Mouse (Mus musculus) monocyte, adult 5-6 weeks (primary cell): Measurements from ENCODE around the gene Ubb. TPM values are rescaled to one million over a fixed set of nuclear protein-coding genes. Genes with fewer than 3 reads are reported as not detected.

Experiments
- ATAC-seq: fragments of 153-309, 156-312 bp; replicated peaks from 2 replicates; pipeline ENCODE4 v1.8.0; 2017; ENCODE audit warnings: mild to moderate bottlenecking; ENCODE audit not compliant: low TSS enrichment, insufficient number of reproducible peaks, severe bottlenecking, poor library complexity, low FRiP score
- total RNA-seq: library from RNA; stranded (forward); fragments of 200-1000, 200-491, 200-594 nt; gene quantifications from 3 replicates; pipeline ENCODE4 v1.2.3, GENCODE M21; 2017

Gene Ubb
- total RNA-seq, 1 experiment from 2014 or later, result 1,289 TPM

DNA sequence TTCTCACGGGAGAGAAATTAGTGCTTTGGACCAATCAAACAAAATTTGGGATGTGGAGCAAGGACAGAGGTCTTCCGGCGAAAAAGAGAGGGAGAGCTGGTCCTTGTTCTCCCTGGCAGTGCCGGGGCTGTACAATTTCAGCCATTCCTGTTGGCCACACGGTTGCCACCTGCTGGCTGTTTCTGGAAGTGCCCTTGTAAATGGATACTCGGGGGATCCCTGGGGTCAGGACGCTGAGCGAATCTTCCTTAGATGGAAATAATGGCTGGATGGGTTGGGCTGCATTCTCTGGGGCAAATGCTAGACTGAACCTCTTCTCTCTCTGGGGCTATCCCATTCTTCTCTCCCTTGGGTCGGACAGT, 24.3 kb downstream of the Ubb start:
- ATAC-seq, result peak; percentile 67

- peak; percentile 47 for ATAC-seq
These were observed 24.9 kb downstream of the Ubb start for GRCm38 (mm10) chr11:62575659-62576438.

- peak; percentile 63 for ATAC-seq
These were observed 25.7 kb downstream of the Ubb start for GRCm38 (mm10) chr11:62576530-62577152.

DNA sequence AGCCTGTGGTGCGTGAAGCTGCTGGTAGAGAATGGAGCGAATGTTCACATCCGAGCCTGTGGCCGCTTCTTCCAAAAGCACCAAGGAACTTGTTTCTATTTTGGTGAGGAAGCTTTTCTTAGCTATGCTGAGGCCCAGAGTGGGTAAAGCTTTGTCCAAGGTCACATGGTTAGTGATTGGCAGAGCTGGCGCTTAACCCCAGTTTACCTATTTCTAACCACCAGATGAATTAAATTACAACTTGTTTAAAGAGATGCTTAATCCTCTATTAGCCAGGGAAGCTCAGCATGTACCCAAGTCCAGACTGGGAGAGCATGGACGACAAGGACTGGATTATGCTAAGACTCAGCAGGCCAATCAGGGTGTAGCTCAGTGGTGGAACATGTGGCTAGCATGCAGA, 32.1 kb downstream of the Ubb start:
- no peak for ATAC-seq

DNA sequence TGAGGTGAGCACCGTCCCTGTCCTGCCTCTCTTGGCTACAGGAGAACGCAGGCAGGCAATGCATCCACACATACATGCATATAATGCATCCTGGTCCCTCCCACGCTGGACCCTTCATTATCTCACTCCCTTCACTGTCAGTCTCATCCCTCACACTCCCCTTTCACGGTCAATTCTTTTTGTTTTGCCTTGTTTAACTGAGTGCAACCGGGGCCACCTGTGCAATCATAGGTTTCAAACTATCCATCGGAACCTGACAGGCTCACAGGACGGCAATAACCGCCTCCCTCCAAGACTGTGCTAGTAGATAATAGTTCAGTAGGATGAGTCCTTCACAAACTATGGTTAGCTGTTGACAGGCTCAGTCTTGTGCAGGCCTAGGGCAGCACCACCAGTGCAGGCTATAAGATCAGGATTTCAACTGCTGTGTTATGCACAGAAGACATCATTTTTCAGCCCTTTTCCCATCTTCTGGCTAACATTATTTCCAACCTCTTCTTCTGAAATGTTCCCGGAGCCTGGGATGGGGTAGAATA, 33.8 kb downstream of the Ubb start:
- ATAC-seq, result 0 out of 2 replicates have a peak, but pooled peaks have one; percentile 19

DNA sequence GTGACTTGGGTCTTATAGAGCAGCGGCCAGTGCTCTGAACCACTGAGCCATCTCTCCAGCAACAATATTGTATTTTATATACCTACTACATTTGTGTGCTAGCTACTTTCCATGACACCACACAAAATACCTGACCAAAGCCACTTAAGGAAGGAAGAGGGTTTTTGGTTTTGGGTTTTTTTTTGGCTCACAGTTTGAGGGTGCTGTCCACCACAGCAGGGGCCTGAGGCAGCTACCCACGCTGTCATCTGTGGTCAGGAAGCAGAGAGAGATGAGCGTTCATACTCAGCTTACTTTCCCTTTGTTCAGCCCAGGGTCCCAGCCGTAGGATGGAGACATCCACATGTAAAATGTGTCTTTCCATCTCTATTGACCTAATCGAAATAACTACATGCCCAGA, 36.1 kb downstream of the Ubb start:
- ATAC-seq, result no peak

- ATAC-seq, result no peak
These were observed 38.4 kb downstream of the Ubb start for GRCm38 (mm10) chr11:62589391-62589790.

GRCm38 (mm10) chr11:62591026-62591425, 40.1 kb downstream of the Ubb start:
- no peak for ATAC-seq

DNA sequence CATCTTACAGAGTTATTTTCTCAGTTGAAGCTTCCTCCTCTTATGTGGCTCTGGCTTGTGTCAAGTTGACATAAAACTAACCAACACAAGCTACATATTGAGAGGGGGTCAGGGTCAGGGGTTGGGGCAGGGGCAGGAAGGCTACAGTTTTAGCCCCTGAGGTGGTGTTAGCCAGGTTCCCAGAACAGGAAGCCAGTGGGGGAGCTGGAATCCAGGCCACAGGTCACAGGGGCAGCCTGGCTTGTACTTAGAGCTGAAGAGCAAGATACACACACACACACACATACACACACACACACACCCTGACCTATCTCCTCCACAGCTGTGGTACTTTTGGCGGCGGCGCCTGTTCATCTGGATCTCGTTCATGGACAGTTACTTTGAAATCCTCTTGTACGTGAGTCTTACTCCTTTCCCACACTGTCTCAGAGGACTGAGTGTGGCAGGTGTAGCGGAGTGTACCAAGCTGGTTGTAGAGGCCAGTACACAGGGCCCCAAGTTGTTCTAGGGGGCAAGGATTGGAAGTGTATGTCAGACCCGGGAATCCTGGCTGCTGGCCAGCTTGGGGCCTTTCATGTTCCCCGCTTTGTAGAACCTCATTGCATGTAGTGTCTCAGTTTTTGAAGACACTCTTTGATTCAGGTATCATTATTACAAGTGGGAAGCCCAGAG, 41.1 kb downstream of the Ubb start:
- ATAC-seq, result no peak

GRCm38 (mm10) chr11:62598571-62598970, 47.6 kb downstream of the Ubb start:
- no peak for ATAC-seq

DNA sequence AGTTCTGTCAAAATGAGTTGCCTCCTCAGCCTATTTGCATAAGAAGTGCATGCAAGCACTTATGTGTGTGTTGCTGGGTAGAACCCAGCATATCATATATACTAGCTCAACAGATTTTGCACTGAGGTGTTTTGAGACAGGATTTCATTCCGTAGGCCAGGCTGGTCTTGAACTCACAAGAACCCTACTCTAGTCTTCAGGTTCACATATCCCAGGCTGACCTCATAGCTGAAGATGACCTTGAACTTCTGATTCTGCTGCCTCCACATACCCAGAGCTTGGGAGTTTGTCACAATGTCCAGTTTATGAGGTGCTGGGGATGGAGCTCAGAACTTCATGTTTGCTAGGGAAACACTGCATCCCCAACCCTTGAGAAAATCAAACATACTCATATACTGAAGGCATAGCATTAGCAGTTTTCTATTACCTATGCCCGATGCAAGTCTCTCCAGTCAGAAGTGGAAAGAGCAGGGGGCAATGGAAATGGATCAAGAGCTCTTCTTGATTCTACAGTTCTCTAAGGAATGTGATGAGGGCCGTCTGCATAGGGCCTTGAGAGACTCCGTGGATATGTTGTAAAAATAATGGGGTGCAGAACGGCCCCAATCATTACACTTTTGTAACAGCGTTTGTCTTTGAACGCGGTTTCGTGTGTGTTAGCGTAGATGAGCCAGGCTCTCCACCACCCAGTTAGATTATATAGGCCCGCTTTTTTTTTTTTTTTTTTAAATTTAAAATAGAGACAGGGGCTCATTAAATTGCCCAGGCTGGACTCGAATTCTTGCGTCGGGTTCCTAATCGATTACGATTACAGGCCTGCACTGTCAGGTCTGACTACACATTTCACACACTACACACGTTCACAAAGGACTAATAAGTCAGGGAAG, 51.0 kb downstream of the Ubb start:
- ATAC-seq, result no peak

Other genes with a start within 250 kb of the Ubb start
- 4.1 to 7.1 TPM (median 4.7 TPM) in 3 replicates for gene Pigl, start 92.7 kb upstream of the Ubb start, total RNA-seq
- 267 to 440 TPM (median 292 TPM) in 3 replicates for gene Ncor1, start 92.6 kb upstream of the Ubb start, total RNA-seq
- 6.1 to 14.6 TPM in 2 of 3 replicates, not detected in the other for gene Cenpv, start 11.9 kb upstream of the Ubb start, total RNA-seq
- 33.3 to 61.4 TPM (median 38.2 TPM) in 3 replicates for gene Trpv2, start 23.3 kb downstream of the Ubb start, total RNA-seq
- gene Lrrc75a, start 97.4 kb downstream of the Ubb start, total RNA-seq, result 1.3 to 6.4 TPM (median 4.1 TPM) in 3 replicates
- 11.6 to 45.4 TPM (median 31.4 TPM) in 3 replicates for gene Mmgt2, start 97.5 kb downstream of the Ubb start, total RNA-seq
- 4.4 to 15.7 TPM (median 5.0 TPM) in 3 replicates for gene Zfp287, start 180.7 kb downstream of the Ubb start, total RNA-seq
- gene Gm10428, start 201.9 kb downstream of the Ubb start, total RNA-seq, result not detected in 3 replicates
- 3.0 TPM in 1 of 3 replicates, not detected in the others for gene Zfp286, start 238.3 kb downstream of the Ubb start, total RNA-seq